Mouse (Mus musculus): ENCODE data around the gene Wwc1. TPM values are rescaled to one million over a fixed set of nuclear protein-coding genes. Genes with fewer than 3 reads are reported as not detected.
"Not testable (repeated sequence)": the region's sequence is repeated elsewhere in the genome, so short reads cannot be mapped to it uniquely, and the experiment has no call there.

Wwc1 gene
- total RNA-seq, 2 experiments from 2014 or later, result 101 to 113 TPM

- no peak for DNase-seq (ENCODE audit: low spot score in 2 of 2)
Measured at GRCm38 (mm10) chr11:35893454-35893853, 86.9 kb downstream of the Wwc1 start.

- DNase-seq (ENCODE audit: low spot score in 2 of 2), result peak in 1 of 2 experiments; percentile 30
Measured at GRCm38 (mm10) chr11:35893018-35893421, 87.3 kb downstream of the Wwc1 start.

DNA sequence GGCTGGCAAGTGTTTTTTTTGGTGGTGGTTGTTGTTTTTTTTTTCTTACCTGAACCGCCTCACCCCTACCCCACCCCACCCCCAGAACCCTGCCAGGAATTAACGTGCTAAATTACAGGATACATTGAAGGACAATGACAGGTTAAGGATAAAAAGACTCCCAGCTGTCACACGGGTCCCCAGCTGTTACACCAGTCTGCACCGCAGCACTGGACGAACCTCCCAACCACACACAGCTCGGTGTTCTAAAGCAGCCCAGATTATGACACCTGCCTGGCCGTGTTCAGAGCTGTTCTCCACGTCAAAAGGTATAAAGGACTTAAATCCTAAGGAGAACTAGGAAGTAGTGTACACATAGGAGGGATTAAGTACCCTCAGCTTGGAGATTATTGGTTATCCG, 88.0 kb downstream of the Wwc1 start:
- DNase-seq (ENCODE audit: low spot score in 2 of 2), result no peak

- peak in 1 of 2 experiments; percentile 49 for DNase-seq (ENCODE audit: low spot score in 2 of 2)
Measured at GRCm38 (mm10) chr11:35888790-35889189, 91.5 kb downstream of the Wwc1 start.

DNA sequence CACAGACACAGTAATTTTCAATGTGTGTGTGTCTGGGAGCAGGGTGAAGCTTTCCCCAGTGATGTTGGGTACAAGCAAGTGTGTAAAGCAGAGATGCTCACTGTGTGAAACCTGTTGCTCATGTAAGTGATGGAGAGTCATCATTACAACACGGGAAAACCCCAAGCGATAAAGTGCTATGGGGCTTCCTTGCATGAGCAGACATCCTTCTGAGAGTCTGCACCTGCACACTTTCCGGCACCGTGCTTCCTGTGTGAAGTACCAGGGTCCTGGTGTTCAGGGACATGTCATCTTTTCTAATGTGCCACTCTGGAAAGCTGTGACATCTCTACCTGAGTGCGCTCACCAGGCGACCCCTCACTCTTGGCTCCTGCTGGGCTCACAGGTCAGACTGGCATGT, 97.5 kb downstream of the Wwc1 start:
- DNase-seq (ENCODE audit: low spot score in 2 of 2), result no peak

- no peak for DNase-seq (ENCODE audit: low spot score in 2 of 2)
Measured at GRCm38 (mm10) chr11:35878559-35878897, 101.8 kb downstream of the Wwc1 start.

- peak in 1 of 2 experiments; percentile 27 for DNase-seq (ENCODE audit: low spot score in 2 of 2)
Measured at GRCm38 (mm10) chr11:35877651-35878558, 102.4 kb downstream of the Wwc1 start.

- DNase-seq (ENCODE audit: low spot score in 2 of 2), result no peak
Measured at GRCm38 (mm10) chr11:35873624-35874244, 106.6 kb downstream of the Wwc1 start.

DNA sequence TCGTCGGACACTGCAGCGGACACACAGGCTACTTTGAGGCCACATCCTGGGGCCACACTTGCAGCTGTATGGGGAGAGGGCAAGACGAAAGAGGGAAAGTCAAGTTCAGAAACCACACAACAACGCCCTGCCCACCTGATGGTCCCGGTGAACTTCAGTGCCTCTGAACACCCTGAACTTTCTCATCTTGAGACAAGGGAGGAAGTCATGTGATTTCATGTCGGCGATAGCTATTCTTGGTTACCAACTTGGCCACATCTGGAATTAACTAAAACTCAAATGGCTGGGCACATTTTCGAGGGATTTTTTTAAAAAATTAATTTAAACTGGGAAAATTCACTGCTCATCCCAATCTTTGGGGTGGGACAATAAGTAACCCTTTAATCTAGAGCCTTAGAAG, 109.4 kb downstream of the Wwc1 start:
- DNase-seq (ENCODE audit: low spot score in 2 of 2), result no peak

GRCm38 (mm10) chr11:35866140-35866539, 114.2 kb downstream of the Wwc1 start:
- DNase-seq (ENCODE audit: low spot score in 2 of 2), result no peak

DNA sequence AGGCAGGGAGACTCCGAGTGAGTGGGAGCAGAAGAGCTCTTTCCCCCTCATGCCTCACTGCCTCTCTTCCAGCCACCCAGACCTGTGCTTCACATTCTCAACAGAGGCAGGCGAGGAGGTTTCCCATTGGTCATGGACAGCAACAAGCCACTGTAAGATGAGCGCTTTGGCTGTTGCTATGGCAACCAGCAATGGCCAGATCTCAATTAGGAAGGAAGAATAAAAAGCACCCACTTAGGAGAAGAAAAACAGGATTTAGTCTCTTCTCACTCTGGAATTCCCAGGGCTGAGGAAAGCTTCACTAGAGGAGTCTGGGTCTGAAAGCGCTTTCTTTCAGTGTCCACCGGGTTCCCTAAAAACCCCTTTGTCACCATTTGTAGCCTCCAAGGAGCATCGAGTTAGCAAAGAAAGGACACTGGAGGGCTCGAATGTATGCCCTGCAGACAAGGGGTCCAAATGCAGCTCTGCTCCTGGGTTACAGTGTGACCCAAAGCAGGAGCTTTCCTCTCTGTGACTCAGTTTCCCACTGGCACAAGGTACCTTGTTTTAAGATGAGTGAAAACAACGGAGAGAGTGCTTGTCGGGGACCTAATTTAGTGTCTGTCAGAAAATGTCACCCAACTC, 115.2 kb downstream of the Wwc1 start:
- peak; percentile 65 to 78 for DNase-seq (ENCODE audit: low spot score in 2 of 2)

DNA sequence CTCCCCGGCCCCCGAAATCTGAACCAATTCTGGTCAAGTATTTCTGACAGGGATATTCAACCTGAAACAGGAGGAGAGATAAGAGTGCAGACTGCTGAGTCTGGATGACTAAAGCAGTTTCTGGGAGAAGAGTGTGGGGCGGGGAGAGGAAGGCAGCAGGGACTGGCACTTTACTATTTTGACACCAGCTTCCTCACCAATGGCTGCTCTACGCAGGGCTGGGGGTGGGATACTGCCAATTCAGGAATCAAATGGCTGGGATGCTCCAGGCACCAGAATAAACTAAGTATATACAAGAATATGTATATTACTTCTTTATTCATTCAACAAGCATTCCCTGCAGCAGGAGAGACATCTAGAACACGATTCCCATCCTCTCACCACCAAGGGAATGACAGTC, 116.7 kb downstream of the Wwc1 start:
- DNase-seq (ENCODE audit: low spot score in 2 of 2), result no peak

DNA sequence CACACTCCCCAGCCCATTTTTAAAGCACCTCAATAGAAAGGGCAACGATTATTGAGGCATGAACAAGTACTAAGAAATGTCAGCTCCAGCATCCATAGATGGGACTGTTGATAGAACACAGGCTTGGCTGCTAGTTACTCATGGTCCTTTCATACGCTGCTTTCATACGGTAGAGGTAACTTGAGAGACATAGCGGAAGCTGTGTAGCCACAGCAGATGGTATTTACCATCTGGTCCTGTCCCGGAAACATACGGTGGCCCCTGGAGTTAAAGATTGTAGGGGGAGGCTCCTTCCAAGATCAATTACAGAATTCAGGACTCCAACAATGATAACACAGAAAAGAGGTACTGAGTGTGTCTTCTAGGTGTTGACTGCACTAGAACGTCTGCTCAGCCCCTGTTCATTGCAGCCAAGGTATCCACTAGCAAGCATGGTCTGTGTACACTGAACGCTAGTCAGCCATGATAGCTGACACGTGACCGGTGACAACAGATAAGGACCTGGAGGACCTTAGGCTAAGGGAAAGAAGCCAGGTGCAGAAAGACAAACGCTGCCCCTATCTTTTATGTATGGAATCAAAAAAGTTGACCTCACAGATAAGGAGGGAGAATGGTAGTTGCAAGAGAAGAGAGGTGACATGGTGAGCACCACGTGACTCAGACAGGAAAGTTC, 122.8 kb downstream of the Wwc1 start:
- DNase-seq (ENCODE audit: low spot score in 2 of 2), result no peak

- peak; percentile 79 to 88 for DNase-seq (ENCODE audit: low spot score in 2 of 2)
Measured at GRCm38 (mm10) chr11:35856359-35857040, 123.8 kb downstream of the Wwc1 start.

- no peak for DNase-seq (ENCODE audit: low spot score in 2 of 2)
Measured at GRCm38 (mm10) chr11:35855567-35855966, 124.8 kb downstream of the Wwc1 start.

GRCm38 (mm10) chr11:35854941-35855340, 125.4 kb downstream of the Wwc1 start:
- no peak for DNase-seq (ENCODE audit: low spot score in 2 of 2)

GRCm38 (mm10) chr11:35853651-35854050, 126.7 kb downstream of the Wwc1 start:
- DNase-seq (ENCODE audit: low spot score in 2 of 2), result no peak

- DNase-seq (ENCODE audit: low spot score in 2 of 2), result no peak
Measured at GRCm38 (mm10) chr11:35852731-35853130, 127.6 kb downstream of the Wwc1 start.

DNA sequence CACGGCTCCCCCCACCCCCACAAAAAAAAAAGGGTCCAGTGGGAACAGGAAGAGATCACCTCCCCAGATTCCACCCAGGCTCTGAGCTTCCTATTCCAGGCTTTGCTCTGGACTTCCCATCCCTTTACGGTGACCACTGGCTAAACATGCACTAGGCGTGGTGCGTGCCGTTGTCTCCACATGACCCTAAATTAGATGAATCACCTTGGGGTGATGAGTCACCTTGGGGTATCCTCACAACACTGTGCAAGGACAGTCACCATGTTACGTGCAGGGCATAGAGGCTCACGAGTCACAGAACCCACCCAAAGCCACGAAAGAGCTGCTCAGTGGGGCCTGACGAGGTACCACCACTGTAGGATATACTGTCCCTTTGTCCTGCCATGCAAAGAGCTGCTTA, 136.0 kb downstream of the Wwc1 start:
- DNase-seq (ENCODE audit: low spot score in 2 of 2), result no peak

DNA sequence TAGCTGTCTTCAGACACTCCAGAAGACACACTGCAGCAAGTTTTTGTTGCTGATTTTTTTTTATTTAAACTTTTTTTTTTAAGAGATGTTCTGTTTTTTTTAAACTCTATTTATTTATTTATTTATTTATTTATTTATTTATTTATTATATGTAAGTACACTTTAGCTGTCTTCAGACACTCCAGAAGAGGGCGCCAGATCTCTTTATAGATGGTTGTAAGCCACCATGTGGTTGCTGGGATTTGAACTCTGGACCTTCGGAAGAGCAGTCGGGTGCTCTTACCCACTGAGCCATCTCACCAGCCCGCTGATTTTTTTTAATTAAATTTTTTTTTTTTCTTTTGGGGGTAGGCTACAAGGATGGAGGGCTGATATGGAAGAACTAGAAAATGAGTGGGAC, 137.8 kb downstream of the Wwc1 start:
- not testable (repeated sequence) for DNase-seq (ENCODE audit: low spot score in 2 of 2)

DNA sequence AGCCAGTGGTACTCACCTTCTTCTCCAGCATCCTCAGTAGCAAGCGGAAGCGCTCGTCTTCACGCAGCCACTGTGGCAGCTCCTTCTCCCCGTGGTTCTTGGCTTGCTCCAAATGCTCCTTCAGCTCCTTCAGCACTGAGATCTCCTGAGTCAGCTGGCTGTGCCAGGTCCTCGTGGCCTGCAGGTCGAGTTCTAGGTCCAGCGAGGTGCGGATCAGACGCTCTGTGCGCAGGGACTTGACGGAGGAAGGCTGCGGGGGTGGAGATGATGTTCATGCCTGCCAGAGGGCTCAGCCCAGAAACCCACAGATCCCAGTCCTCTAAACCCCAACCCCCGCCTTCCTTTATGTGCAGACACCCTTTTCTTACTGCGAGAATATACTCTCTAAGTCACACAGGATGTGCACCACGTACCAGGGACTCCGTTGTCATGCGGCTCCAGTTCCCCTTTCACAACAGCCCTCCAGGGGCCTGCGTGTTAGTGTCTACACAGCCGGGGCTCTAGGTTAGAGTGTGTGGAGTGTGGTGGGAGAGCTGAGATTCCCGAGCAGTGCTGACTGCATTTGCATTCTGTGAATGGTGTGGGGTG, 138.5 kb downstream of the Wwc1 start:
- DNase-seq (ENCODE audit: low spot score in 2 of 2), result no peak

Measured in layer of hippocampus, postnatal 14 days (tissue).